Mouse (Mus musculus): ENCODE results near the gene Cryzl1.
"Not testable (repeated sequence)": the region's sequence is repeated elsewhere in the genome, so short reads cannot be mapped to it uniquely, and the experiment has no call there.

Cryzl1 gene

DNA sequence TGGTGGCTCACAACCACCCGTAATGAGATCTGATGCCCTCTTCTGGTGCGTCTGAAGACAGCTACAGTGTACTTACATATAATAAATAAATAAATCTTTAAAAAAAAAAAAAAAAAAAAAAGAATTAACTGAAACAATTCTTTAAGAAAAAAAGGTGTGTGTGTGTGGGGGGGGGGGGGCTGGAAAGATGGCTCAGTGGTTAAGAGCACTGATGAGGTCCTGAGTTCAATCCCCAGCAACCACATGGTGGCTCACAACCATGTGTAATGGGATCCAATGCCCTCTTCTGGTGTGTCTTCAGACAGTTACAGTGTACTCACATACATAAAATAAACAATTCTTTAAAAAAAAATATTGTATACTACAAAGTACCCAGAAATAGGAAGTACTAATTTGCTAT, 83.4 kb downstream of the Cryzl1 start:
- DNase-seq (ENCODE audit: low read depth, low spot score) = not testable (repeated sequence)

DNA sequence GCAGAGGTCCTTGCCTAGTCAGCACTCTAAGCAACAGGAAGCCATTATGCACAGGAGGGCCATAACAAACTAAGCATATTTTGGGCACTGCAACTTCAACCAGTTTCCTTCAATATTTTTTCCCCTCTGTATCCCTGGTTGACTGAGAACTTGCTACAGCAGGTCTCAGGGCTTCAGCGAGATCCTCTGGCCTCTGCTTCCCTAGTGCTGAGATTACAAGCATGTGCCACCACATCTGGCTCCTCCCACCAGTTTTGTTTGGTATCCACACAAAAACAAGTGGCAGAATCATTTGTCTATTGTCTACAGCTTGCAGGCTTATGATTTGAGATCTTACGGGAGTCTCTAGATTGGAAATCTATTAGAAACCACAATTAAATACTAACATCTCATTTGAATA, 83.9 kb downstream of the Cryzl1 start:
- DNase-seq (ENCODE audit: low read depth, low spot score) = no peak

DNA sequence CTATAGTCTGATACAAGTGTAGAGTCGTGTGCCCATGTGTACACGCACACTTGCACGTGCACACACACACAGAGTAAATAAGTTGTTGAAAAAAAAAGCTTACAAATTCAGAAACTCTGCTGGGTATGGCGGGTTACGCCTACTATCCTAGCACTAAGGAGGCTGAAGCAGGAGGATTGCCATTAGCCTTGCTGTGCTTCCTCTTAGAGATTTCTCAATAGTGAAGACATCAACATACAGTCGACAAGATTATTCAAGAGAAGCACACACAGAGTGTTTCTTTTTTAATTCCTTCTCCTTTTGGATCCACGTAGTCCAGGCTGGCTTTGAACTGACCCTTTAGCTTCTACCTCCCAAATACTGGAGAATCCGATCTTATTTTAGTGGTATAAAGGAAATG, 88.6 kb downstream of the Cryzl1 start:
- no peak for DNase-seq (ENCODE audit: low read depth, low spot score)

DNA sequence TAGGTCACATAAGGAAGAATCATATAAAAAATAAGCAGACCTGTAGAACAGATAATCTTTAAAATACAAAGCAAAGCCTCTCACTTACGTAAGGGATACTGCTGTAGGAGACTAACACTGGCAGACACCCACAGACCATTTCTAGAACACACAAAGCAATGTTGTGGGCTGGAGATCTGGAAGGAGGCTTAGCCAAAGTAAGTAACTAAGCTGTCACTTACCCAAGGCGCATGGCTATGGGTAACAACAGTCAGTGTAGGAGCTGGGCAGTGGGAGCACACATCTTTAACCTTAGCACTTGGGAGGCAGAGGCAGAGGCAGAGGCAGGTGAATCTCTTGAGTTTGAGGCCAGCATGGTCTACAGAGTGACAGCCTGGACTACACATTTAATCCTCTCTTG, 89.1 kb downstream of the Cryzl1 start:
- no peak for DNase-seq (ENCODE audit: low read depth, low spot score)

Data from CD4-positive, CD25-positive, alpha-beta regulatory T cell, adult 2 months (primary cell).